Mouse (Mus musculus) induced T-regulatory cell, adult 2 months (primary cell): ENCODE measurements around the gene Sdhaf1.

Source experiments
- DNase-seq: peaks from one replicate; pipeline ENCODE4 v3.0.0-alpha.2; 2012; ENCODE audit warnings: low read depth

Gene Sdhaf1

GRCm38 (mm10) chr7:30323795-30324194 is at the start of gene Sdhaf1:
TSS of gene Sdhaf1 (minus strand) at chr7:30323895.
- peak; percentile 50 for DNase-seq

- no peak for DNase-seq
Measured at GRCm38 (mm10) chr7:30367466-30367865, 43.8 kb upstream of the Sdhaf1 start.

- DNase-seq, result no peak
Measured at GRCm38 (mm10) chr7:30363344-30363738, 39.6 kb upstream of the Sdhaf1 start.

GRCm38 (mm10) chr7:30362652-30363343 is 39.1 kb upstream of the Sdhaf1 start, which contains the start of gene Lrfn3:
TSS of gene Lrfn3 (minus strand) at chr7:30362772.
- DNase-seq, result no peak

- no peak for DNase-seq
Measured at GRCm38 (mm10) chr7:30360028-30360427, 36.3 kb upstream of the Sdhaf1 start.

- DNase-seq, result no peak
Measured at GRCm38 (mm10) chr7:30359276-30359865, 35.7 kb upstream of the Sdhaf1 start.

GRCm38 (mm10) chr7:30358378-30359186 is 34.9 kb upstream of the Sdhaf1 start:
- DNase-seq, result no peak

GRCm38 (mm10) chr7:30354059-30354458 is 30.4 kb upstream of the Sdhaf1 start:
- no peak for DNase-seq

GRCm38 (mm10) chr7:30353279-30353822 is 29.7 kb upstream of the Sdhaf1 start:
- DNase-seq, result peak; percentile 81

- DNase-seq, result peak; percentile 82
Measured at GRCm38 (mm10) chr7:30347828-30348227, 24.1 kb upstream of the Sdhaf1 start.

- DNase-seq, result peak; percentile 86
Measured at GRCm38 (mm10) chr7:30346635-30347379, 23.1 kb upstream of the Sdhaf1 start.

GRCm38 (mm10) chr7:30339432-30340109 is 15.9 kb upstream of the Sdhaf1 start:
- DNase-seq, result no peak

- peak; percentile 88 for DNase-seq
Measured at GRCm38 (mm10) chr7:30336384-30336783, 12.7 kb upstream of the Sdhaf1 start.

GRCm38 (mm10) chr7:30335688-30336087 is 12.0 kb upstream of the Sdhaf1 start:
- no peak for DNase-seq

GRCm38 (mm10) chr7:30334563-30334962 is 10.9 kb upstream of the Sdhaf1 start:
- DNase-seq, result no peak

GRCm38 (mm10) chr7:30333436-30333835 is 9.7 kb upstream of the Sdhaf1 start:
- DNase-seq, result no peak

- peak; percentile 50 for DNase-seq
Measured at GRCm38 (mm10) chr7:30332622-30333259, 9.0 kb upstream of the Sdhaf1 start.

- peak; percentile 97 for DNase-seq
Measured at GRCm38 (mm10) chr7:30331887-30332286, 8.2 kb upstream of the Sdhaf1 start.

- DNase-seq, result no peak
Measured at GRCm38 (mm10) chr7:30328379-30328778, 4.7 kb upstream of the Sdhaf1 start.

GRCm38 (mm10) chr7:30327140-30327539 is 3.4 kb upstream of the Sdhaf1 start:
- peak; percentile 81 for DNase-seq

GRCm38 (mm10) chr7:30326427-30326826 is 2.7 kb upstream of the Sdhaf1 start:
- no peak for DNase-seq
